ENCODE assay signal across 8 mouse cellular contexts in the genomic region with DNA sequence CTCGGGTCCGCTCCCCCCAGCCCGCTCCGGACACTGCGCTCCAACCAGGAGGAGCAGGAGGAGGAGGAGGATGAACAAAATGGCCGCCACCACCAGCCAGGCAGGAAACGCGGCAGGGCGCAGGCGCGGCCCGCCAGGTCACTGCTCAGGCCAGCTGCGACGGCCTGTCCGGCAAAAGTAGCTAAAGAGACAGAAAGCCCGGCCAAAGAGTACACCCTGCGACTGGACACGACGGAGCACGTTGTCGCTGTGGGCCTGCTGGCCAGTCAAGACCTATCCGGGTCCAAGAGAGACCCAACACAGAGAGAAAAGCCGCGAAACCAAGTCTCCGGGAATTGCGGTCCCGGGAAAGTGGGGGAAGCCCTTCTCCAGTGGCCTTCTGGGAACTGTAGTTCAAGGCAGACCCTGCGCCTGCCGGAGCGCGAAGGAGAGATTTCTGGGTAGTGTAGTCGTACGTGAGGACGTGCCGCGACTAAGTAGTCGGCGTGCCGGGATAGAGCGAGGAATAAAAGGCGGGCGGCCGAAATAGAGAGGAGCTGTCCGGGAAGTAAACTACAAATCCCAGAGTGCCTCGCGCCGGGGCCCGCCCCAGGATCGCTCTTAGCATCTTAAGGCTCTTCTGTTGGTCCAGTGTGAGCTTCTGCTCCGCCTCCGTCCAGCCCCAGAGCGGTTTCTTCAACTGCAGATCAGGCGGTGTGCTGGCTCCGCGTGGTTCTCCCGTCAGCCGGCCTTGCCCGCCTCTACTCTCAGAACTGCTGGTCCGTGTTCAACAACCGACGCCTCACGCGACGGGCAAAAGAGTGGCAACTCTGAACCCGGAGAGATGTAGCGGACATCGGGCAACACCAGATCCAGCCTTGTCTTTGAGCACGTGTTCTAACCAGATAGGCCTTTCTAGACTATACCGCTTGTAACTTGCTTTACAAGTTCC. TPM values are rescaled to one million over a fixed set of nuclear protein-coding genes. Genes with fewer than 3 reads are reported as not detected.
DNase-seq lines count a peak whose midpoint lies in the region; ATAC-seq lines count a peak whose summit lies in the region.

A gene (minus strand): TSS at position 433 of the 931 bp plus-strand sequence.

- H3K27ac ChIP-seq in intestine, embryonic 14.5 days (ENCODE audit: low read depth), result peak within 1 kb of the TSS; percentile 95

- no peaks in the 10 kb centered on the region for H3K27me3 ChIP-seq in intestine, embryonic 14.5 days (replicated peaks; ENCODE audit: control insufficient read depth, insufficient read depth, low read length)

- intact Hi-C loops in left cerebral cortex, postnatal 14 days (cut with DNase I), result loop anchor here (2.0 kb wide), 1 partner anchor 229 kb away; no protein-coding TSS in a partner anchor

- H3K4me1 ChIP-seq in intestine, embryonic 14.5 days (replicated peaks; ENCODE audit: control insufficient read depth, insufficient read depth, low read length), result peaks cover 12% of the 10 kb centered on the region; the same call in 1 of the 2 replicates

- peak within 1 kb of the TSS; percentile 90 for H3K4me2 ChIP-seq in intestine, embryonic 14.5 days (ENCODE audit: low read length)

- peak within 1 kb of the TSS; percentile 96 for H3K4me3 ChIP-seq in intestine, embryonic 14.5 days (ENCODE audit: low read depth, low read length)

- DNase-seq in adrenal gland, adult 18-20 months (ENCODE audit: low spot score in 2 of 2), result peak; percentile 90 to 92
- peak; percentile 98 for DNase-seq in embryo, embryonic 11 days
- DNase-seq in gastrocnemius, postnatal 25 days, result peak; percentile 98
- peak; percentile 98 for DNase-seq in intestine, embryonic 14.5 days (ENCODE audit: low spot score)
- DNase-seq in left cerebral cortex, postnatal 14 days (ENCODE audit: low spot score in 2 of 2), result peak; percentile 99
- peak; percentile 98 for DNase-seq in mesoderm, embryonic 11.5 days (ENCODE audit: low read depth, low spot score)
- DNase-seq in right cerebral cortex, postnatal 36 days (ENCODE audit: low spot score in 2 of 2), result peak; percentile 99
- DNase-seq in yolk sac, embryonic 10.5 days (ENCODE audit: low spot score), result peak; percentile 98

- H3K36me3 ChIP-seq in intestine, embryonic 14.5 days (ENCODE audit: control insufficient read depth, insufficient read depth, low read length), result no peaks in the 10 kb centered on the region

- no peaks in the 10 kb centered on the region for H3K9me3 ChIP-seq in intestine, embryonic 14.5 days (ENCODE audit: control insufficient read depth, low read length)

- peak; percentile 99 for ATAC-seq in intestine, embryonic 14.5 days (replicated peaks; ENCODE audit: low FRiP score, low TSS enrichment, low read depth)

- WGBS in intestine, embryonic 14.5 days, result under 1% methylated on average over 69 of the region's 69 CpGs

- peak within 1 kb of the TSS; percentile 85 for H3K9ac ChIP-seq in intestine, embryonic 14.5 days (ENCODE audit: low read length)

RNA-seq across cellular contexts. Expression of the gene that starts here (rescaled TPM):
- total RNA-seq in adrenal gland, adult 18-20 months (2021), result 10 to 100 TPM; 67.1 to 99.5 TPM
- 10 to 100 TPM; 36.3 to 40.6 TPM for total RNA-seq in gastrocnemius, postnatal 25 days (2021)
- polyA plus RNA-seq in intestine, embryonic 14.5 days (2014; fragmentation: Nextera tagmentation; extraction: Ambion mirVana), result 35.8 and 38.1 TPM in 2 replicates
- 10 to 100 TPM; 91.7 to 98.2 TPM for total RNA-seq in left cerebral cortex, postnatal 14 days (2021)

Comparison
In these comparisons a context has a peak if more than half of its experiments do, and no peak if none do; other contexts are left out.
1. Peak in every context shown above with its lines: DNase-seq, ATAC-seq, H3K4me3 ChIP-seq and H3K27ac ChIP-seq.